19 mouse cellular contexts compared by ENCODE assay signal in genomic region chr9:68782011-68782410, GRCm38 (mm10).
DNase-seq lines count a peak whose midpoint lies in the region; ATAC-seq lines count a peak whose summit lies in the region.
"Had no signal": no experiment of that assay in that cellular context is flagged by ENCODE, and none has a peak within 500 bp of the region (broad histone marks: within the 10 kb centered on the region; RNA-seq: fewer than 3 reads in every experiment).

No protein-coding gene starts in this region.

- H3K4me3 ChIP-seq in midbrain, embryonic 11.5 days (ENCODE audit: low read depth, low read length) = no peak overlapping the region
- H3K4me3 ChIP-seq: limb, embryonic 15.5 days; midbrain, embryonic 13.5 days had no signal

- H3K36me3 ChIP-seq in midbrain, embryonic 11.5 days (ENCODE audit: control insufficient read depth, insufficient read depth, low read length) = no peaks in the 10 kb centered on the region
- H3K36me3 ChIP-seq: limb, embryonic 15.5 days; midbrain, embryonic 13.5 days had no signal

- no peaks in the 10 kb centered on the region for H3K27me3 ChIP-seq in midbrain, embryonic 11.5 days (ENCODE audit: control insufficient read depth, insufficient read depth, low read length)
- H3K27me3 ChIP-seq: limb, embryonic 15.5 days; midbrain, embryonic 13.5 days had no signal

- no peak overlapping the region for H3K9ac ChIP-seq in midbrain, embryonic 11.5 days (ENCODE audit: low read length)
- H3K9ac ChIP-seq: limb, embryonic 15.5 days; liver, postnatal 0 days; midbrain, embryonic 13.5 days had no signal

- H3K4me1 ChIP-seq in midbrain, embryonic 11.5 days (ENCODE audit: control insufficient read depth, insufficient read depth, low read length) = no peaks in the 10 kb centered on the region

- H3K9me3 ChIP-seq in midbrain, embryonic 11.5 days (ENCODE audit: control insufficient read depth, low read length) = no peaks in the 10 kb centered on the region
- H3K9me3 ChIP-seq: limb, embryonic 15.5 days; midbrain, embryonic 13.5 days had no signal

- H3K4me2 ChIP-seq in midbrain, embryonic 11.5 days = no peak overlapping the region
- H3K4me2 ChIP-seq: limb, embryonic 15.5 days; midbrain, embryonic 13.5 days had no signal

- 85% methylated on average over 8 of the region's 8 CpGs for WGBS in midbrain, embryonic 11.5 days

- intact Hi-C loops in gastrocnemius, postnatal 14 days (cut with DNase I; ENCODE audit: low total_unique reads) = no loop called here
- intact Hi-C loops in heart, postnatal 36 days (cut with DNase I) = loop anchor here (2.0 kb wide), 1 partner anchor 17 kb away; no protein-coding TSS in a partner anchor

- DNase-seq in layer of hippocampus, adult 9-11 months = peak; percentile 6
- DNase-seq in layer of hippocampus, adult 11-12 months (ENCODE audit: low spot score) = no peak
- DNase-seq in gastrocnemius, postnatal 14 days = peak; percentile 24
- DNase-seq in heart, adult 9 months (ENCODE audit: low spot score in 2 of 2) = peak; percentile 35 to 54
- peak; percentile 35 to 43 for DNase-seq in heart, postnatal 36 days
- DNase-seq in embryo, embryonic 10 days (ENCODE audit: low spot score) = no peak
- DNase-seq in midbrain, embryonic 11.5 days (ENCODE audit: low spot score, missing footprints) = no peak
- DNase-seq: cerebellum, adult 9-10 months; liver, postnatal 0 days; retina, postnatal 1 day; thymus, adult 2 months had no signal

- no peak overlapping the region for H3K27ac ChIP-seq in midbrain, embryonic 11.5 days (ENCODE audit: low read depth, low read length)
- H3K27ac ChIP-seq: kidney, postnatal 0 days; limb, embryonic 15.5 days; macrophage; midbrain, embryonic 13.5 days had no signal

- ATAC-seq in midbrain, embryonic 11.5 days (ENCODE audit: low FRiP score) = no peak
- ATAC-seq: activated CD4-positive, CD25-positive, alpha-beta regulatory T cell, adult 4 months; hindbrain, embryonic 16.5 days; intestine, postnatal 0 days; liver, postnatal 0 days; midbrain, embryonic 13.5 days; Patski had no signal

Comparison
In these comparisons a context has a peak if more than half of its experiments do, and no peak if none do; other contexts are left out.
1. DNase-seq: peak in layer of hippocampus, adult 9-11 months (single experiment), gastrocnemius, postnatal 14 days (single experiment), heart, adult 9 months (2 of 2) and heart, postnatal 36 days (2 of 2); none in layer of hippocampus, adult 11-12 months (single experiment), embryo, embryonic 10 days (single experiment) and midbrain, embryonic 11.5 days (single experiment).